Mouse (Mus musculus): Measurements from ENCODE around the gene Metrnl. TPM values are rescaled to one million over a fixed set of nuclear protein-coding genes. Genes with fewer than 3 reads are reported as not detected.

Gene Metrnl
- total RNA-seq, 1 experiment from 2014 or later = 27.6 TPM

- DNase-seq = no peak
These were observed 37.3 kb downstream of the Metrnl start for GRCm38 (mm10) chr11:121738616-121739015.

- no peak for DNase-seq
These were observed 39.6 kb downstream of the Metrnl start for GRCm38 (mm10) chr11:121740906-121741305.

- DNase-seq = no peak
These were observed 40.1 kb downstream of the Metrnl start for GRCm38 (mm10) chr11:121741433-121741832.

GRCm38 (mm10) chr11:121743113-121743512 lies 41.8 kb downstream of the Metrnl start:
- DNase-seq = no peak

GRCm38 (mm10) chr11:121743915-121744628 lies 42.7 kb downstream of the Metrnl start:
- DNase-seq = no peak

GRCm38 (mm10) chr11:121746941-121747494 lies 45.7 kb downstream of the Metrnl start:
- DNase-seq = no peak

- no peak for DNase-seq
These were observed 46.8 kb downstream of the Metrnl start for GRCm38 (mm10) chr11:121748003-121748684.

Other genes starting within 250 kb of the Metrnl start
- 37.5 and 40.4 TPM in 2 replicates for gene Tbcd, start 249.6 kb upstream of the Metrnl start, total RNA-seq (2021)
- gene Zfp750, start 182.2 kb upstream of the Metrnl start, total RNA-seq (2021) = 0.43 and 0.57 TPM in 2 replicates
- 14.9 and 16.9 TPM in 2 replicates for gene B3gntl1, start 28.4 kb upstream of the Metrnl start, total RNA-seq (2021)
- not detected in 2 replicates for gene Ptchd3, start 128.7 kb downstream of the Metrnl start, total RNA-seq (2021)

All from adrenal gland, postnatal 25 days (tissue).